Mouse (Mus musculus) telencephalon, adult 2 months (tissue): ENCODE measurements at regions not wholly inside any gene's neighbourhood (a gene's known extent, or its start where the extent isn't known, plus 50 kb on each side); places are given as distances from the start of the nearest gene placed in this dataset.

ENCODE experiments used
- DNase-seq: peaks from one replicate; pipeline ENCODE4 v3.0.0-alpha.2; 2011; ENCODE audit warnings: low read depth, low spot score

DNA sequence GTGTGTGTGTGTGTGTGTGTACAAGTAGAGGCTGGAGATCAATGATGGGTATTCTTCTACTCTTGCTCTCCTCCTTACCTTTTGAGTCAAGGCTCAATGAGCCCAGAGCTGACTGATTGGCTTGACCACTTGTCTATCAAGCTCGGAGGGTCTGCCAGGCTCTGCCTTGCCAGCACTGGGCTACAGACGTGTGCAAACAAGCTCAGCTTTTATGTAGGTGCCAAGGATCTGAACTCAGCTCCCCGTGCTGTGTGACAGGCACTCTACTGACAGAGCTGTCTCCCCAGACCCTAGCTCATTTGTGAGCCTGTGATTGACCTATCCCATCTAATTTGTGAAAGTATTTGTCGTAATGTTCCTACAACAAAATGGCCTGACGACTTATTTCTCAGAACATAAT, 54.2 kb upstream of the Cdc42bpa start:
- no peak for DNase-seq

DNA sequence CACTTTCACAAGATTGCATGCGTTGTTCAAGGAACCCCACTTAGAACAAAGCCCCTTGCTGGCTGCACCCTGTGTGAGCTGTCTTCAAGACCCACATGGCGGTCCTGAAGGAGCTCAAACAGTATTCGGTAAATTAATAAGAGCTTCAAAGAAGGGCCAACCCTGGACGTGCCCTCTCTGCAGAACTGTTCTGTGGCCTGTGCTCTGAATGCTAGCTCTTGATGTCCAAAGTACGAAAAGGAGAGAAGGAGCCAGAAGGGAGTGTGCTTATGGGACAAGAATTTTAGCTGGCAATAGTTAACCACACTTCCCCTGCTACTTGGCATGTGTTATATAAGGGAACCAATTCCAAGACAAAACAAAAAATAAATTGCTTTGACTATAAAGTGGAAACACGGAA, 67.6 kb upstream of the Cdc42bpa start:
- DNase-seq, result no peak

DNA sequence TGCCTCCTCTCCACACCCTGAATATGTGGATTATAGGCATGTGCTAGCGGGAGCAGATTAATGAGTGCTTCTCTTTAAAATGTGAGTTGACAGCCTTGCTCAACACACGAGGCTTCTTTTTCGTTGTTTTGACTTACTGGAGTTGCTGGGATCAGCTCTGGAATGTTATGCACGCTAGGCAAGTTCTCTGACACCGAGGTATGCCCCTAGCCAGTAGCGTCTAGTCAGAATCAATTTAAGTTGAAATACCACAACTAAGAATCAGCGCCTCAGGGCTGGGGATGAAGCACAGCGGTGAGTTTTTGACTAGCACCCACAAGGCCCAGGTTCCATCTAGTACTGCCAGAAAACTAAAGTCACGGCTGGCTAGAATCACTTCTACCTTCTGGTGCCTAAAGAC, 72.4 kb upstream of the Cdc42bpa start:
- no peak for DNase-seq

DNA sequence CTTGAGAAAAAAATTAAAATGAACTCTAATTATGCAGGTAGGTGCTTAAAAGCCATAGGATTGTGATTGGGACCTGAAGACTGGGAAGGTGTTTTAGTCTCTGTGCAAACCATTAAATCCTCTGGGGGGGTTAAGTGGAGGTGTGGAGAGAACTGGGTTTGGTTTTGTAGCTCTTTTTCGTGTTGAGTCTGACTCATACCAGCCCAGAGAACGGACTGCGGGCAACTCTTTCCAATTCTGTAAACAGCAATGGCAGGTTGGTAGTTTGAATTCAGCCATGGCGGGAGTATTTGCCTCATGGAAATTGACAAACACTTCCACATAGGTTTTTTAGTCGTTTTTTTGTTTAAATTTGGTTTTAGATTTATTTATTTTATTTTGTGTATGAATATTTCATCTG, 77.7 kb upstream of the Ahctf1 start:
- DNase-seq, result no peak

DNA sequence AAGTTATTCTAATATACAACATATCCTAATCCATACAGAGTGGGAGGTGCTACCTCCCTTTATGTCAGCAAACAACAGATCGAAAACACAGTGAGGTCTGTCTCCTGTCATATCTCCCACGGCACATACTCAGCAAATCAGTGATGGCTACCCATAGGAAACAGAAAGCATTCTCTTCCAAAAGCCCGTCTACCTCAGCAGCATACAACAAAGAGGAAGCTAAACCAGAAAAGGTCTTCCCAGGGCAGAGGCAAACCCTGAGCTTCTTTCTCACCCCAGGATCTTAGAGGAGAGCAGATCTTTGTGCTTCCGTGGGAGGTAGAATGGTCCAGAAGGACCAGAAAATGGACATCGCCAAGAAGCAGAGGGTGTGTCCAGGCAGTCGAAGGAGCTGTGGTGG, 74.4 kb upstream of the Ahctf1 start:
- DNase-seq, result no peak

DNA sequence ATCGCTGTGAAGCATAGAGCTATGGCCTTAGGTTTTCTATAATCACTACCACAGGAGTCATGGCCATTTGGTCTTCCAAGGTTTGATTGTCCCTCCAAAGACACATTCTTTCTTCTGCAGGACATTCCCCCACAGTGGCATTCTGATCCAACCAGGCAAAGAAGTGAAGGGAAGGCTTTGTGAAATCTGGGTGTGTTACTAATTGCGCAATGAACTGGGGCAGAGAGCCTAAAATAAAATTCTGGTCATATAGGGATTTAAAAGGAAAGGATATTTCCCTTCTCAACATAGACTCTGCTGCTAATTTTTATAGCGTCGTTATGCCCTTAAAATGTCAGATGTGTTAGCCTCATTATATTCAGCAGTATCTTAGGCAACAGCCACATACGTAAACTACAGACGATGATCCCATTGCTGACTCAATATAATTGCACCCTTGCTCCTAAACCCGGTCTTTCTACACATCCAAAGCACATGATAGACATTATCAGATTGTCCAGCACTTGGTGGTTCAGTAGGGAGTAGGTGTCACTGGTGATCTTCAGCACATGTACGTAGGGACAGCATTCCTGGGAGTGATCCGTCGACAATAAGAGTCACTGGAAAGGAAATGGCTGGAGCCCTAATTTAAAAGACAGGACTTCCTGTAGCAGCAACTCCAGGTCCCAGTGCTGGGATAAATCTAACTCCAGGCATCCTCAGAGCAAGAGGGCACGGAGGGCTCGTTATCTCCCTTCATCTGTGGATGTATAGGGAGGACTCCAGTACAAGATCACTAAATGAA, 70.5 kb upstream of the Ahctf1 start:
- no peak for DNase-seq

DNA sequence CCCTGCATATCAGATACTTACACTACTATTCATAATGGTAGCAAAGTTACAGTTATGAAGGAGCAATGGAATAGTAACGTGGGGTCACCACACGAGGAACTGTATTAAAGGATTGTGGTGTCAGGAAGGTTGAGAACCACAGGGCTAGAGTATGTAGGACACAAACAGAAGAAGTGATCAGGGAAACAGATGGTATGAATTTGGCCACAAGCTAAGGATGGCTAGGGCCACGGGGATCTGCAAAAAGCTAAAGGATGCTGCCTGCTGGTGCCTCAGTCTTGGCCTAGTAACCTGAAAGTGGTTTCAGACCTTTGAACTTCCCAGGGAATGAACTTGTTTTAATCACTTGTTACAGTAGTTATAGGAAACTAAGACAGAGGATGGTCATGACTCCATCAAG, 68.5 kb upstream of the Ahctf1 start:
- DNase-seq, result no peak

DNA sequence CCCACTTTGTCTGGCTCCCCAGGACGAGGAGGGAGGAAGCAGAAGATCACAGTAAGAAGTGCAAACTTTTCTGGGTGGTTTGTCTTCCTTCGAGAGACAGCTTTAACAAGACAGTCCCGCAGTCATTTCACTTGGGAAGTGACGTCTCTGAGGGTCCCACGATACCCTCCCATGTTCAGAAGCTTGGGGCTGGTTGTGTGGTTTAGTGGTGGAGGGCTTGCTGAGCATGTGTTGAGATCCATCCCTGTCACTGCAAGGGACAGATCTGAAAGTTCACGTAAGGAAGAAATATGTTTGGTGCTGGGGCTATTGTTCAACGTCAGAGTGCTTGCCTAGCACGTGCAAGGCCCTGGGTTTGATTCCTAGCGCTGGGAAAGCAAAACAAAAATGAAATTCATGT, 65.2 kb upstream of the Ahctf1 start:
- no peak for DNase-seq

DNA sequence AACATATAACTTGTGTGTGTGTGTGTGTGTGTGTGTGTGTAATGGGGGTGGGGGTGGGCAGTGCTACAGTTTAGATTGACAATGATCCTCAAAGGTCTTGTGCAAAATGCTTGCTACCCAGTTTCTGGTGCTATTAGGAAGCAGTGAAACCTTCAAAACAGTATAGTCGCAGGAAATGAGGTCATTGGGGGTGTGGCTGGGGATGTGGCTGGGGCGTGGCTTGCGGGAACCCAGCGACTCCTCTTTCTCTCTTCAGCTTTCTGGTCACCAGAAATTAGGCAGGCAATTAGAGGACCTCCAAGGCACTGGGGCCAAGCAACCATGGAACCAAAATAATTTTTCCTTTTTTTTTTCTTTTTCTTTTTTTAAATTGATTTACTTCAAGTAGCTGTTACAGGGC, 64.0 kb upstream of the Ahctf1 start:
- DNase-seq, result no peak

DNA sequence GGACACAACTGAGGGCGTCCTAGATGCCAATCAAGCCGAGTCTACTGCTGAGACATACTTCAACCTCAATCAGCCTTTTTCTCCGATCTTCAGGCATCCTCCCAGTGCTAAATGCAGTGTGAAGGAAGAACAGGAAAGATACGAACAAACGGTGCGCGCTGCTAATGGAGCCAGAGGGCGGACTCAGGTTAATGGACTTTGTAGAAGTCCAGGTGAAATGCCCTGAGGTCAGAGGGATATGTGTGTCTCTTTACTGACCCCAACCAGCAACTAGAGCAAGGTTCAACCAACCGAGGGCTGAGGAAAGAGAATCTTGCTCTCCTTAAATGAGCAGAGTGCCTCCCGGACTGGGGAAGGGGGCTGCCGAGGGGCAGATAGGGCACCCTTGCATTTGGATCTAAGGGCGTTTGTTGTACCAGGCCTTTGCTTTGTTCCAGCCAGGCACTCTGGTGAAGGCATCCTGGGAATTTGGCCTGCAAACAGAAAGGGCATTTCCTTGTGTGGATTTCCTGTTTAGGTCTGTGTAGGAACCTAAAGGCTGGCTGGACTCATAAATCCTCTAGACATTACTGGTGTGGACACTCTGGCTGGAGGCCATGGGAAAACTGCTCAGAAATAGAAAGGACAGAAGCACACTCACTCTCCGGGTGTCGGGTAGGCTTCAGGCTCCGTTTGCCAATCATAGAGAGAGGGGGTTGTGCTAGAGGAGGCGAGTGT, 62.7 kb upstream of the Ahctf1 start:
- no peak for DNase-seq

DNA sequence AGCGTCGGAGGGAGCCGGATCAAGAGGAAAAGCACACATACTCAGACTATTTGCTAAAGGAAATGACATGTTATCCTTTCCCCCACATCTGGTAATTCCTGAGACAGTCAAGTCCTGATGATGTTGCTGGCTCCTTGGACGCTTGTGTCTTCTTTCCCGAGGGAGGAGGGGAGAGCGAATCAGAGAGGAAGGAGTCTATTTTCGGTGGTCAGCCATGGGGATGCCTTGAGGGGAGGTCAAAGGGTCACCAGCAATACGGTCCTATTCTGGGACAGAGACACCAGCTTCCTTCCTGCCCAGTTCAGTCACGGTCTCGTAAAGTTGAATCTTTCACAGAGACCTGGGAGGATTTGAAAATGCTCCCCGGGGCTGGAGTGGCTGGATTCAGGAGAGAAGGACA, 62.1 kb upstream of the Ahctf1 start:
- no peak for DNase-seq

DNA sequence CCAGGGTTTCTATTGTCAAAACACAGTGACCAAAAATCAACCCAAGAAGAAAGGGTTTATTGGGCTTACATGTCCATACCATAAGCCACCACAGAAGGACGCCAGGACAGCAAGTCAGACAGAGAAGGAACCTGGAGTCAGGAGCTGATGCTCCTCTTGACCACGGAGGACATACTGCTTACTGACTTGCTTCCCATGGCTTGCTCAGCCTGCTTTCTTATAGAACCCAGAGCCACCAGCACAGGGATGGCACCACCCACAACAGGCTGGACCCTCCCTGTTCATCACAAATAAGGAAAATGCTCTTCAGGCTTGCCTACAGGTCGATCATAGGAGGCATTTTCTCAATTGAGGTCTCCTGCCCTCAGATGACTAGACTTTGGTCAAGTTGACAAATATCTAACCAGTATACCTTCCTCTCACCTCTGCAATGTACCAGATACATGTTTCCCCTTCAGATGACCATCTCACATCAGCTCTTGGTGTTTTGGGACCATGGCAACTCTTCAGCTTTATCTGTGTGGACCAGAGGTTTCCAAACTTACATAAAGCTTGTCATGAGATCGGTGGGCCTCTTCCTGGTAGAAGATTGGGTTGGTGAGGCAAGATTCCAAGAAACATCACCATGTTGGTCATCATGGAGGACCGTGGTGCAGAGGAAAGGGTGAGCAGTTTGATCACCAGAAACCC, 61.2 kb upstream of the Ahctf1 start:
- DNase-seq, result no peak

DNA sequence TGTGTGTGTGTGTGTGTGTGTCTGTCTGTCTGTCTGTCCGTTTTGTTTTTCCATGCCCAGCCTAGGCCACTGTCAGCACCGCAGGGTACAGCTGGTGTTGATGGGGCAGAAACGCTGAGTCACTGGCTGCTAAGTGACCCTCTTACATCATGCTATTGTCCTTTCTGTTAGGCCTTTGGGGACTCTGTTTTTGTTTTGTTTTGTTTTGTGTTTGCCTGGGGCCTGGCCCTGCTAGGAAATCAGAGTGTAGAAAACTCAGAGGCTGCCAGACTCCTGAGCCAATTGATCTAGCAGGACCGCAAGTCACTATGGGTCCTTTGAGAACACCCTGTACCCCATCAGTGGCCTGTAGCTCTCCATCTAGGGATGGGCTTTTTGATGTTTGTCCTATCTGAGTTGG, 59.9 kb upstream of the Ahctf1 start:
- DNase-seq, result peak; percentile 67

DNA sequence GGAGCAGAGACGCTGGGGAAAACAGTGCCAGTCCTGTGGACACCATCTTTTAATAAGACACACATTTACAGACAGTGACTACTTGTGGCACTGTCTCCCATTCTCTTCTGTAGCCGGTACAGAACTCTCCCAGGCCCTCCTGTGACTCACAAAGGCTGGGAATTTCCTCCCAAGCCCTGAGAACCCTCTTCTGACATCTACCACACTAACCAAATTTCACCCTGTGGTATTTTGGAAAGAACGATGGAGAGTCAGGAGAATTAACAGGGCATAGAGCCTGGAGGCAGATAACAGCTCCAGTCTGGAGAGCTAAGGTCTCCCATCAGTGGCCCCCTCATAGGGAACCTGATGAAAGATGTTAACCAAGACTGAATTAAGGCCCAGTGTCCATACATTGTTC, 59.5 kb upstream of the Ahctf1 start:
- no peak for DNase-seq

DNA sequence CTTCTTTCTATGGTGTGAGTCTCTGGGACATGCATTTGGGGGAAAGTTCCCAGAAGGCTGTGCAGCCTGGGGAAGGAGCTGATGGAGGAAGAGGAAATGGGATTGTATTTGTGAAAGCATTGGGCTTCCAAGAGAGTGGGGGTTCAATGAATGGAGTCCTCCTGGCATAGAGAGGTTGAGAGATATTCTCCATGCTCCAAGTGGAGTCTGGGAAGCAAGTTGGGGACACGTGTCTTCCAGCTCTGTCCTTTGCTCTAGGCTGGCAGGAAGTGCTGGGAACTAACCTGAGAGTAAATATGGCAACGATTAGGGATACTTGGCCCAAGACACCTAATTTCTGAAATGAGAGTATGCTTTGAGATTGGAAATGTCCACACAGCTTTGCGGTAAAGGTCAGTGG, 58.3 kb upstream of the Ahctf1 start:
- DNase-seq, result no peak

DNA sequence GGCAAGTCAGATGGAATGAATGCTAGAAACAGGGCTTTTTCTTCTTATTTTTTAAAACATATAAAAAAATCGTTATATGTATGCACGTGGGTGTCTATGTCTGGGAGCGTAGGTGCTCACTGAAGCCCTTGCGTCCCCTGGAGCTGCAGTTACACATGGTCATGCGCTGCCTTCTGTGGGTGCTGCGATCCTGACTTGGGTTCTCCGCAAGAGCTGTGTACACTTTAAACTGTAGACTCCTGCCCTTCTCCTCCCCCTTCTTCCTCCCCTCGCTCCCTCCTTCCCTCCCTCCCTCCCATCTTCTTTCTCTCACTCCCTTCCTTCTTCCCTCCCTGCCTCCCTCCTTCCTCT, 56.0 kb upstream of the Ahctf1 start:
- no peak for DNase-seq

DNA sequence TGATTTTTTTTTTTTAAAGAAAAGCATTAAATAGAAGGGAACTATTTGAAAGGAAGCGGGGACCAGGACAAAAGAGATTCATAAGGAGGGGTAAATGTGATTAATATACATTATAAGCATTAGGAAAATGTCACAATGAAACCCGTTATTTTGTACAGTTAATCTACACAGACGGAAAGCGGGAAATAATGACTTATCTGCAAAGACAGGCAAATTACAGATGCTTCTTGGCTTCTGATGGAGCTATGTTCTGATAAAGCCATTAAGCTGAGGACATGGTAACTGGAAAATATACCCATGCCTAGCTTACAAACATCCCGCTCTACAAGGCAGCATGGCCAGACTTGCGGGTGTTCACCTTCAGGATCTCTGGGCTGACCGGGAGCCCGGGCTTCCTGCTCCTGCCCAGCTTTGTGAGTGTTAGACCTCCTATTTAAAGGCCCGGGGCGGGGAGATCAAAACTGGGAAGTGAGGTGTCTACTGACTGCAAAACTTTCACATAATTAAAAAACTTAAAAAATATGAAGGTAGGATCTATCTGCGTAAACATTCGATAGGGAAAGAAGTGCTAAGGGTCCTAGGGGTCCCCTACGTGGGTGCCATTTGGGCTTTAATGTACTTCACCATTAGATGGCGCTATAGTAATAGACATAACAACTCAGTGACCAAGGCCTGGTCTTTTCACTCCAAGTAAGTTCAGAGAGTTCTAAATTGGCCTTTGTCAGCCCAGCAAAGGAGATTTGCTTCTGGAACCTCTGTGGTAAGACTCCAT, 55.5 kb upstream of the Ahctf1 start:
- peak; percentile 41 for DNase-seq

DNA sequence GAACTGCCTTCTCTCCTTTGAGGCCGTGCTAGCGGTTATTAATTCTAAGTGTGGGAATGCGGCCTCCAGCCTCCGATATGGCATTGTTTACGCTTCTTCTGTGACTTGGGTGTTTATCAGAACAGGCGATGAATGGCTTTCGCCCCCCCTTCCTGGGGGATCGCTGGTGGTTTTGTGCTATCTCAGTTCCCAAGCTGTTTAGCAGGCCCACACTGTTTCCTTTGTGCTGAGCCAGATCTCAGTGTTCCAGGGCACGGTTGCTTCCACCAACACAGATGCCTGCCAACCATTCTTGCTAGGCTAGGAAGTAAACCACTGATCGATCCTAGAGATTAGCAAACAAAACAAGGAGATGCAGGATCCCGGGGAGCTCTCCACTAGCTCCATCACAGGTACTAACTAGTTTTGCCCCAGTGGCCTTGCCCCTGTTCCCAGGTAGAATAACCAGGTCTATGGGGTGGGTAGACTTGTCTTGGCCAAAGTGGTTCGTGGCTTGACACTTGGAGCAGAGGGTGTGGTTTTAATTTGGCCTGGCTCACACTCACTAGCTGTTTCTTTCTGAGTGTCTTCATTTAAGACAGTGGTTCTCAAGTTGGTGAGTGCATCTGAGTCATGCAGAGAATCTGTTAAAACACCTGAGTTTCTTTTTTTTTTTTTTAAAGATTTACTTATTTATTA, 50.9 kb upstream of the Ahctf1 start:
- DNase-seq, result peak; percentile 36
